Mouse (Mus musculus) hindbrain, embryonic 13.5 days (tissue): ENCODE data around the gene Zfp74. TPM values are rescaled to one million over a fixed set of nuclear protein-coding genes. Genes with fewer than 3 reads are reported as not detected.
A peak's percentile ranks its signal among the peaks of the same experiment; 100 is the strongest.

Experiments used
- ATAC-seq: fragments of 200-750 bp; cut with Nextera tagmentation; 2 replicates; pipeline ENCODE4 v1.8.0; 2017; ENCODE audit warnings: moderate TSS enrichment; ENCODE audit not compliant: low FRiP score
- H3K27ac ChIP-seq: fragments of 300-500 bp; sonication (generic); 2 replicates; pipeline ENCODE4 v1.5.1; 2015; ENCODE audit warnings: inconsistent platforms, mild to moderate bottlenecking, moderate library complexity
- H3K27me3 ChIP-seq: fragments of 300-500 bp; sonication (generic); 2 replicates; pipeline ENCODE4 v1.6.1; 2015; ENCODE audit warnings: mild to moderate bottlenecking, inconsistent platforms
- H3K36me3 ChIP-seq: fragments of 300-500 bp; sonication (generic); 2 replicates; pipeline ENCODE4 v1.6.1; 2015; ENCODE audit warnings: mild to moderate bottlenecking, inconsistent platforms
- H3K4me1 ChIP-seq: fragments of 300-500 bp; sonication (generic); replicated peaks from 2 replicates; pipeline ENCODE4 v1.6.1; 2015; ENCODE audit warnings: inconsistent platforms
- H3K4me2 ChIP-seq: fragments of 300-500 bp; sonication (generic); 2 replicates; pipeline ENCODE4 v1.6.1; 2015; ENCODE audit warnings: inconsistent platforms, mild to moderate bottlenecking, moderate library complexity
- H3K4me3 ChIP-seq: fragments of 300-500 bp; sonication (generic); 2 replicates; pipeline ENCODE4 v1.5.1; 2015; ENCODE audit warnings: mild to moderate bottlenecking, inconsistent platforms
- H3K9ac ChIP-seq: fragments of 300-500 bp; sonication (generic); 2 replicates; pipeline ENCODE4 v1.6.1; 2015; ENCODE audit warnings: mild to moderate bottlenecking, inconsistent platforms
- H3K9me3 ChIP-seq: fragments of 300-500 bp; sonication (generic); 2 replicates; pipeline ENCODE4 v1.6.1; 2016; ENCODE audit warnings: inconsistent platforms
- WGBS: fragments of 180-500 bp; shearing (Covaris S2); methylation state at CpG from one replicate; pipeline ENCODE4 v1.1.7; 2015; 5-methylcytosine and 5-hydroxymethylcytosine counted together
- microRNA-seq: library from miRNA; unstranded; fragments of <30 nt; microRNA quantifications from one replicate; pipeline ENCODE4, GENCODE M21; 2016
- polyA plus RNA-seq: library from polyadenylated mRNA; unstranded; fragments of >200 nt; fragmentation: Nextera tagmentation; extraction: Ambion mirVana; gene quantifications from 2 replicates; pipeline ENCODE4 v1.2.1, GENCODE M21; 2015

The Zfp74 gene
- polyA plus RNA-seq, 1 experiment from 2014 or later = 18.4 TPM

DNA sequence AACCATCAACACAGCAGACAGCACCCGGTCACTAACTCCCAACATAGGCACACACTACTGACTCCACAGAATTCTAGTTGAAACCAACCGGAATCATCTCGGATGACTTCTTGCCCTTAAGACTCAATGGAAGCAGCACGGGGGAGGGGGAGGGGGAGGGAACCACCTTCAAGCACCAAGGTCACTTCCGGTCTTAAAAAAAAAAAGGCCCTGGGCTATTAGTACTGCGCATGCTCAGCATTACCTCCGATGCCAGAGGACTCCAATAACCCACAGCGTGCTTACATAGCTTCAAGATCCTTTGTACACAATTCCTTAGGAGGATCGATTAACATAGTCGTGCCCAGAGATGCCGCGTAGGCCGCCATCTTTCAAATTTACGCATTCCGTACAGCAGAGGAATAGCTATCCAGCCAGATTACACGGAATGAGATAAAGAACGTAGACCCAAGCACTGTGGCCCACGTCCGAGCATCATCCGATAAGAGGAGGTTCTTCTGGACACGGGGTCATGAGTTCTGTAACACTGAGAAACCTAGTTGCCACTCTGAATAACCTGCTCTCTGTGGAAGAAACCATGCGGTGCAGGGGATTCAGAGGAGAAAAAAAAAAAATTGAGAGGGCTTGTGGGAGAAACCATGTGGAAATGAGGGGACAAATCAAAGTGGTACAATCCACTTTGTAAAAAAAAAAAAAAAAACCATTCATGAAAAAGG lies 47.8 kb downstream of the Zfp74 start, which contains the start of gene Zfp27:
Gene Zfp27, minus strand, starts transcription at position 607 of the 716 bp plus-strand sequence.
- peak; percentile 89 for ATAC-seq
- H3K9me3 ChIP-seq = no peaks in the 10 kb centered on the region
- H3K36me3 ChIP-seq = peaks cover 21% of the 10 kb centered on the region
- H3K27ac ChIP-seq = peak within 1 kb of the TSS; percentile 98
- H3K4me1 ChIP-seq = peaks cover 25% of the 10 kb centered on the region
- H3K9ac ChIP-seq = peak within 1 kb of the TSS; percentile 66
- peak within 1 kb of the TSS; percentile 47 for H3K4me3 ChIP-seq
- H3K4me2 ChIP-seq = peak within 1 kb of the TSS; percentile 59
- WGBS = under 1% methylated on average over 22 of the region's 22 CpGs
- no peaks in the 10 kb centered on the region for H3K27me3 ChIP-seq

DNA sequence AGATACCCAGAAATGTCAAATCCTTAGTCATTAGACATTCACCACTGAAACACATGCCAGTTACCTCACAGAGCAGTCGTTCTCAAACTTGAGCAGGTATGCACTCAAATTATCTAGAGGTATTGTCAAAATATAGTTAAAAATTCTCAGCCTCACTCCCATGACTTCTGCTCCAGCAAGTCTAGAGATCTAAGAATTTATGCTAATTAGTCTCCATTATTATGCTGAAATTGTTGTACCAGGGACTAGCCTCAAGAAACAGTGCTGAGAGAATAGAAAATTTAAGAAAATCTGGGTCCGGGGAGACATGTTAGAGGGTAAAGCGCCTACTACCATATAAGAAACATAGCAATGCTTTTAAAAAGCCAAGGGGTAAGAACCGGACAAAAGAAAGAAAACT lies 49.8 kb downstream of the Zfp74 start:
- H3K4me2 ChIP-seq = no peak overlapping the region
- no peak overlapping the region for H3K9ac ChIP-seq
- H3K4me3 ChIP-seq = no peak overlapping the region
- no peaks in the 10 kb centered on the region for H3K27me3 ChIP-seq
- no peak for ATAC-seq
- H3K4me1 ChIP-seq = peaks cover 7% of the 10 kb centered on the region
- H3K9me3 ChIP-seq = no peaks in the 10 kb centered on the region; the same call in 1 of the 2 replicates
- 94% methylated on average over 4 of the region's 4 CpGs for WGBS
- H3K36me3 ChIP-seq = peaks cover 37% of the 10 kb centered on the region
- no peak overlapping the region for H3K27ac ChIP-seq

DNA sequence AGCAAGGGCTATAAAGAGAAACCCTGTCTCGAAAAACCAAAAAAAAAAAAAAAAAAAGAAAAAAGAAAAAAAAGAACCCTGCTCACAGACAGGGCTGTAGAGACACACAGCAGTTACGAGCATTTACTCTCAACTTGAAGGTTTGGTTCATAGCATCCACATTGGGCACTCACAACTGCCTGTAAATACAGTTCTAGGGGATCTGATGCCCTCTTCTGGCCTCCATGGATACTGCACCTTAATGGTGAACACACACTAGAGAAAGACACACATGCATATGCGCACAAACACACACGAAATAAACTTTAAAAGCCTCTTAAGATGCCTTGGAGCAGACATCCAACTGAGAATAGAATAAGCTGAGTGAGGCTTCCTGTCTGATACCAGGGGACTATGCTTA lies 55.5 kb downstream of the Zfp74 start:
- Histone ChIP-seq H3K9me3 (peaks cover 28% of the 10 kb centered on the region), H3K9ac (no peak overlapping the region), H3K4me3 (no peak overlapping the region), H3K36me3 (peaks cover 88% of the 10 kb centered on the region), H3K27me3 (no peaks in the 10 kb centered on the region), H3K4me2 (no peak overlapping the region), H3K27ac (no peak overlapping the region), H3K4me1 (no peaks in the 10 kb centered on the region)
- no peak for ATAC-seq
- 92% methylated on average over 4 of the region's 4 CpGs for WGBS

DNA sequence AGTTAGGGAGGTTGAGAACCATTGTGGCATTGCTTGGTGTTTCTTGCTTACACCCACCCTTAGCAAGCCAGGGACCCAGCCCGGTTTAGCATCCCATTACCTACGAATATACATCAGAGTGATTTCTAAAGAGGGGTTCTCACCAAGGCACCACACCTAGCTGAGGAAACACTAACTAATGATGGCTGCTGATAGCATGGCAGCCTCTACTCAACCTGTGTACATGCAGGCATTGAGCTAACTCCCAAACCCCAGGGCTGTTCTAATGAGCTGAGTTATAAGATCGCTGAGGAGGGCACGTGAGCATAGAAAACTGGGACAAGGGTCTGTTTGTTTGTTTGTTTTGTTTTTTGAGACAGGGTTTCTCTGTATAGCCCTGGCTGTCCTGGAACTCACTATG lies 61.1 kb downstream of the Zfp74 start:
- 98% methylated on average over 4 of the region's 4 CpGs for WGBS

DNA sequence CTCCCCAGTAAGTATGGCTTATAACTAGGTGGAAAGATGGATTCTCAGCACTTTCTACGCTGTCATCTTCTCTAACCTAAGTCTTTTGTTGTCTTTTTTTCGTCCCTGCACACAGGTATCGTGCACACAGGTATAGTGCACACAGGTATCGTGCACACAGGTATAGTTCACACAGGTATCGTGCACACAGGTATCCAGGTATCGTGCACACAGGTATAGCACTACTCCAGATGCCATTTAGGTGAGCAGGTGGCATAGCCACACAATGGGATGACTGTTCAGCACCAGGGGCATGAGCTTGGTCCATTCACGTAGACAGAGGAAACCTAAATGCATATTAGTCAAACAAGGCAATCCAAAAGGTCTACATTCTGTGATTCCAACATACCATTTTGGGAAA lies 63.4 kb downstream of the Zfp74 start:
- no peak for ATAC-seq
- no peak overlapping the region for H3K27ac ChIP-seq
- peaks cover 72% of the 10 kb centered on the region for H3K9me3 ChIP-seq
- no peaks in the 10 kb centered on the region for H3K4me1 ChIP-seq
- H3K27me3 ChIP-seq = no peaks in the 10 kb centered on the region
- 96% methylated on average over 7 of the region's 7 CpGs for WGBS
- no peak overlapping the region for H3K4me2 ChIP-seq
- H3K9ac ChIP-seq = no peak overlapping the region
- peaks cover 67% of the 10 kb centered on the region for H3K36me3 ChIP-seq
- H3K4me3 ChIP-seq = no peak overlapping the region

More for the DNA sequence above, 61.1 kb downstream of the Zfp74 start:
- ATAC-seq = no peak
- Histone ChIP-seq H3K36me3 (peaks cover 85% of the 10 kb centered on the region), H3K4me2 (no peak overlapping the region), H3K9ac (no peak overlapping the region), H3K4me3 (no peak overlapping the region), H3K4me1 (no peaks in the 10 kb centered on the region), H3K9me3 (peaks cover 59% of the 10 kb centered on the region), H3K27ac (no peak overlapping the region), H3K27me3 (no peaks in the 10 kb centered on the region)

DNA sequence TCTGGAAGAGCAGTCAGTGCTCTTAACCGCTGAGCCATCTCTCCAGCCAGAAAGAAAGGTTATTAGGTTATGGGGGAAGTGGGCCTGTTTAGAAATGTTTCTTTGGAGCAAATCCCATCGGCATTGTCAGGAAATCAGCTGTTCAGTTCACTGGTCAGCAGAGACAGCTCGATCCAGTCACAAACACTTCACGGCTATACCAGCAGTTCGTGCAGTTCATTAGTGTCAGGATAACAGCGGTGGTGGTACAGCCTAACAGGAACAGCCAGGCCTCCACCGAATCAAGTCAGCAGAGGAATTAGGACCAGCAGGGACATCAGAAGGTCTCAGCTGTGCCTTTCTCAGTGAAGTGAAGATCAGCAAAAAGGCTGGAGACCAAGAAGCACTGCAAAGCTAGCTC lies 73.0 kb downstream of the Zfp74 start:
- Histone ChIP-seq H3K4me3 (no peak overlapping the region), H3K36me3 (peaks cover 34% of the 10 kb centered on the region), H3K27me3 (no peaks in the 10 kb centered on the region), H3K9me3 (peaks cover 31% of the 10 kb centered on the region), H3K4me1 (no peaks in the 10 kb centered on the region), H3K9ac (no peak overlapping the region), H3K27ac (no peak overlapping the region), H3K4me2 (no peak overlapping the region)
- no peak for ATAC-seq
- WGBS = 94% methylated on average over 7 of the region's 7 CpGs

Small RNA genes within 50 kb of the gene (microRNA-seq; reads per million reads assigned to microRNA genes)
- gene Mir7668 = not detected

Other genes starting within 250 kb of the Zfp74 start
- 0.26 and 0.32 TPM in 2 replicates for gene Catsperg2, start 227.1 kb downstream of the Zfp74 start, polyA plus RNA-seq
- gene Zfp84, start 185.5 kb downstream of the Zfp74 start, polyA plus RNA-seq = 17.2 and 17.3 TPM in 2 replicates
- gene Zfp30, start 170.1 kb downstream of the Zfp74 start, polyA plus RNA-seq = 14.2 and 14.7 TPM in 2 replicates
- gene Zfp790, start 138.0 kb downstream of the Zfp74 start, polyA plus RNA-seq = 28.6 and 30.0 TPM in 2 replicates
- gene Zfp940, start 100.4 kb downstream of the Zfp74 start, polyA plus RNA-seq = 12.4 and 13.0 TPM in 2 replicates
- 18.2 and 18.9 TPM in 2 replicates for gene Zfp420, start 94.1 kb downstream of the Zfp74 start, polyA plus RNA-seq
- gene Zfp27, start 47.5 kb downstream of the Zfp74 start, polyA plus RNA-seq = 15.1 and 15.2 TPM in 2 replicates
- 8.5 and 8.6 TPM in 2 replicates for gene Zfp383, start 45.9 kb downstream of the Zfp74 start, polyA plus RNA-seq
- gene Zfp568, start 29.9 kb upstream of the Zfp74 start, polyA plus RNA-seq = 5.5 and 8.0 TPM in 2 replicates
- gene Zfp14, start 97.3 kb upstream of the Zfp74 start, polyA plus RNA-seq = 9.4 TPM in 2 replicates
- gene Zfp82, start 118.8 kb upstream of the Zfp74 start, polyA plus RNA-seq = 12.8 and 12.9 TPM in 2 replicates
- gene Gm26920, start 136.3 kb upstream of the Zfp74 start, polyA plus RNA-seq = 1.5 and 1.6 TPM in 2 replicates
- gene Zfp566, start 136.4 kb upstream of the Zfp74 start, polyA plus RNA-seq = 19.2 and 19.6 TPM in 2 replicates
- gene Zfp260, start 140.7 kb upstream of the Zfp74 start, polyA plus RNA-seq = 95.2 and 108 TPM in 2 replicates
- 17.5 and 19.8 TPM in 2 replicates for gene Zfp382, start 167.9 kb upstream of the Zfp74 start, polyA plus RNA-seq
- 17.5 and 18.6 TPM in 2 replicates for gene Zfp146, start 215.7 kb upstream of the Zfp74 start, polyA plus RNA-seq
- 4.5 and 8.0 TPM in 2 replicates for gene Cox7a1, start 230.1 kb upstream of the Zfp74 start, polyA plus RNA-seq
- 68.1 and 78.1 TPM in 2 replicates for gene Capns1, start 244.7 kb upstream of the Zfp74 start, polyA plus RNA-seq